Mouse (Mus musculus) adrenal gland, postnatal 10 days (tissue): Measurements from ENCODE around the gene Sec63. TPM values are rescaled to one million over a fixed set of nuclear protein-coding genes. Genes with fewer than 3 reads are reported as not detected.

Experiments
- DNase-seq: peaks from one replicate; pipeline ENCODE4 v3.0.0; 2021; ENCODE audit warnings: mixed read lengths
- total RNA-seq, 2 experiments: library from RNA; stranded (reverse); gene quantifications; 2 replicates each; pipeline ENCODE4 v1.2.3; 2021

Sec63 gene
- total RNA-seq, 2 experiments from 2014 or later: 40.8 to 45.6 TPM

GRCm38 (mm10) chr10:42862102-42862740, 100.9 kb downstream of the Sec63 start:
- DNase-seq: peak; percentile 69

GRCm38 (mm10) chr10:42862806-42863205, 101.5 kb downstream of the Sec63 start:
- DNase-seq: no peak

GRCm38 (mm10) chr10:42863621-42864391, 102.5 kb downstream of the Sec63 start:
- DNase-seq: peak; percentile 81

DNA sequence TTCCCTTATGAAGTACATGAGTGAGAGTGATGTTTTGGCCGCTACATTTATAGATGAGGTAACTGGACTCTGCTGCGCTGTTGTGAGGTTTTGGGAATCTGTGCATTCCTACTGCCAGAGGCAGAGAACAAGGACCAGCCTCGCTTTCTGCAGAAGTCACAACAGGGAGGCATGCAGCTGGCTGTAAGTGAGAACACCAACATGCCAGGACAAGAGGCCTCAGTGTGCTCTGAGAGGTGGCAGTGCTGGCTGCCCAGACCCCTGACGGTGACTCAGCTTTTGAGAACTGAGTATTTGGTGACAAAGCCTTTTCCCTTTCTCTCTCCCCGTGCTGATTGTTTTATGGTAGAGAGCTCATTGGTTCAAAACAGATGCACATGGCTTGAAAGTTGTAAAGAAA, 103.4 kb downstream of the Sec63 start:
- peak; percentile 19 for DNase-seq

DNA sequence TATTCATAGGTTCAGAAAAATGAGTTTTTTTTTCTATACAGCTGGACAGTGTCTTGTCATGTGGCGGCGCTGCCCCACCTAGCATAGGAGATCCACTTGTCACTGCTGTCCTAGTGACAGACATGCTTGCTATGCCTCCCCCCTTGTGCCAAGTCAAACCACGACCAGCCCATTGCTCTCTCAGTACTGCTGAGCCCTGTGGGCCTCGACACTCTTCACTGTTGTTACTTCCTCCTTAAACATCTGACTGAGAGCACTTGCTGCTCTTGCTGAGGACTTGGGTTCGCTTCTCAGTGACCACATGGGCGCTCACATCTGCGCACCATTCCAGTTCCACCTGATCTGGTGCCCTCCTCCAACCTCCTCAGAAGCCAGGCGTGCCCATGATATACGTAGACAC, 107.1 kb downstream of the Sec63 start:
- no peak for DNase-seq

- DNase-seq: no peak
These were observed 108.2 kb downstream of the Sec63 start for GRCm38 (mm10) chr10:42869467-42869866.

DNA sequence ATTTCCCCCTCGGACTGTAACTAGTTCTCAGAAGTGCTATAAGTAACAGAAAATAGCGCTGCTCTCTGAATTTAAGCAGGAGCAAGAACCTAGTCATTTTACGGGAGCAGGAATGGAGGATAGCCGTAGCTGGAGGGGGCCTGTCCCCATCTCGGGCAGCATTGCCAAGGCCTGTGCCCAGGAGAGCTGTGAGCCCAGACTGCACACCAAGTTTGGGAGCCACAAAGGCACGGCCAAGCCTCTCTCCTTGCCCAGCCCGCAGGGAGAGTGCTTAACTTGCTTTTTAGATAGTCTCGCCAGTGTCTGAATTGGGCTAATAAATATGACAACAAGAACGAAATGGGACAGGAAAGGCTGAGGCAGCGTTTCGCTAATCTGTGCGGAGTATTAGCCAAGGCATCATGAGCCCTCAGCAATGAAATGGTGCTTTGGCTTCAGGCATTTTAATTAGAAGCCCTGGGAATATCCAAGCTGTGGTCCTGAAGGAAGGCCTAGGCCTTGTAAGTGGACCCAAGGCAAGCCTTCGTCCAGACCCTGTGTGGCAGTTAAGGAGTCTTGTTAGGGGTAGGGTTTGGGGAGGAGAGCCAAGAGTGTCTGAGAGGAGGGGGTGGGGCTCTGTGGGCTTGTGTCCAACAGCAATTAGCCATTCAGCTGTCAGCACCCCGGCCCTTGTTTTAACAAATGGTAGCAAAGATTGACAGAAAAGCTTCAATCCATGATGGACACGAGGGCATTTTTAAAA, 111.1 kb downstream of the Sec63 start:
- no peak for DNase-seq

GRCm38 (mm10) chr10:42873077-42873595, 111.8 kb downstream of the Sec63 start:
- no peak for DNase-seq

DNA sequence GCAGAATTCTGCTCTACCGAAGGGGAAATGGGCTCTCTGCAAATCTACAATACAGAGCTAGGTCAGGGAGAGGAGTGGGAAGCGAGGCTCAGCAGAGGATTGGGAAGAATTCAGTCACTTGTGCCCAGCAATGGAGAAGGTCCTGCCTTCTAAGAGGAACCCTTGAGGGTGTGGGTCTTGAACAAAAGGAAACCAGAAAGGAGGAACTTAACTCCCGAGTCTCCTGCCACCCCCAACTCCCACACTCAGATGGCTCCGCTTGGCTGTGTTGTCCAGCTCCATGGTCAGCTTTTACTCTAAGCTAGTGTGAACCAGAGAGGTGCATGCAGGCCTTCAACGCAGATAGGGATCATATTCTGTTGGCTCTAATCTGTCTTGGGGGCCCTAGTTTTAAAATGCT, 114.9 kb downstream of the Sec63 start:
- no peak for DNase-seq

DNA sequence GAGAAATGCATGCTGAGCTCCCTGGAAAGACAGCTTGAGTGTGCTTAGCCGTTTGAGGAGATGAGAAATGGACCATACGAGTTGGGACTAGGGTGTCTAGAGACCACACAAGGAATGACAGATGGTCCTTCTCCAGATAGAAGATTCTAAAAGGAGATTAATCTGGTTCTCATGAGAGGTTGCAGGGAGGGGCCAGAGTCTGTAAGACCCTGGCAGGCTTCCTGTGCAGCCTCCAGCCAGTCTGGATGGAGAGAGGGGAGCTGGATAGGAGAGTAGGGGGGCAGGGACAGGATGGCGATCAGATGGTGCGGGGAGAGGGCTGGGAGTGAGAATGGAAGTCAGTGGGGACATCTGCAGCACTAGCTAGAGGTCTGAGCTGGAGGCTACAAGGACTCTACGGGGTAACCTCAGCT, 118.0 kb downstream of the Sec63 start:
- DNase-seq: no peak

DNA sequence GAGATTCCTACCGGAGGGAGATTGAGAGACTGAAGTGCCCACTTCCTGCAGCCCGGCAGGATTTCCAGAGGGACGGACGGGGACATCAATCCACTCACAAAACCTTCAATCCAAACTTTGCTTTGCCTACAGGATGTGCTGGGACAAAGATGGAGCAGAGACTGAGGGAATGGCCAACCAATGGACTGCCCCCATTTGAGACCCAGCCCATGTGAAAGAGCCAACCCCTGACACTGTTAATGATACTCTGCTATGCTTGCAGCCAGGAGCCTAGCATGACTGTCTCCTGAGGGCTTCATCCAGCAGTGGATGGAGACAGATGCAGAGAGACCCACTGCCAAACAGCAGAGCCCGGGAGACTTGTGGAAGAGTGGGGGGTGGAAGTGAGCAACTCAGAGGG, 118.4 kb downstream of the Sec63 start:
- DNase-seq: no peak

Other genes with a start within 250 kb of the Sec63 start
- gene Nr2e1, start 177.9 kb upstream of the Sec63 start, total RNA-seq: not detected
- 10 to 100 TPM; 19.2 to 19.4 TPM for gene Ostm1, start 177.7 kb upstream of the Sec63 start, total RNA-seq
- gene Scml4, start 98.9 kb downstream of the Sec63 start, total RNA-seq: 1 to 10 TPM; 4.0 to 6.4 TPM